Mouse (Mus musculus): ENCODE measurements around the gene Ccdc74a. TPM values are rescaled to one million over a fixed set of nuclear protein-coding genes. Genes with fewer than 3 reads are reported as not detected.

Ccdc74a gene
- polyA plus RNA-seq, 1 experiment: 1.5 TPM

GRCm38 (mm10) chr16:17616212-17616611, 30.1 kb upstream of the Ccdc74a start:
- peaks cover 16% of the 10 kb centered on the region for H3K79me2 ChIP-seq (ENCODE audit: control insufficient read depth, insufficient read depth)
- TF ChIP-seq MAX (IDR thresholded peaks at IDR 0.05; ENCODE audit: low read depth) (no peak), MYOD1 (IDR thresholded peaks at IDR 0.05; ENCODE audit: control insufficient read depth in 1 of 3, insufficient read length in 2 of 3, low read depth in 2 of 3) (no peak), POLR2AphosphoS2 (IDR thresholded peaks at IDR 0.05; ENCODE audit: insufficient read length, low read depth) (no peak), TCF12 (IDR thresholded peaks at IDR 0.05; ENCODE audit: insufficient read depth, poor library complexity, severe bottlenecking) (no peak), TCF3 (IDR thresholded peaks at IDR 0.05; ENCODE audit: insufficient read length, low read depth) (no peak), MYOG (IDR thresholded peaks at IDR 0.05; ENCODE audit: control insufficient read depth in 1 of 3, insufficient read depth in 1 of 3, insufficient read length in 2 of 3, low read depth in 2 of 3) (no peak), POLR2A (IDR thresholded peaks at IDR 0.05; ENCODE audit: insufficient read length, low read depth) (no peak), E2F4 (IDR thresholded peaks at IDR 0.05; ENCODE audit: insufficient read depth) (no peak), SRF (IDR thresholded peaks at IDR 0.05; ENCODE audit: control insufficient read depth, insufficient read length, low read depth) (no peak), USF1 (IDR thresholded peaks at IDR 0.05; ENCODE audit: low read depth) (no peak), REST (IDR thresholded peaks at IDR 0.05; ENCODE audit: insufficient read depth, insufficient read length) (no peak), CEBPB (IDR thresholded peaks at IDR 0.05; ENCODE audit: insufficient read depth, poor library complexity, severe bottlenecking) (no peak)
- no peaks in the 10 kb centered on the region for H3K36me3 ChIP-seq (ENCODE audit: control insufficient read depth, insufficient read depth)
- no peak overlapping the region for H3K4me3 ChIP-seq
- H3K4me2 ChIP-seq (ENCODE audit: low read depth): no peak overlapping the region
- no peaks in the 10 kb centered on the region for H3K27me3 ChIP-seq (ENCODE audit: control insufficient read depth, insufficient read depth, insufficient read length)
- H3ac ChIP-seq (ENCODE audit: control insufficient read depth, insufficient read length): no peak overlapping the region

- Histone ChIP-seq H3K79me2 (ENCODE audit: control insufficient read depth, insufficient read depth) (peaks cover 16% of the 10 kb centered on the region), H3ac (ENCODE audit: control insufficient read depth, insufficient read length) (no peak overlapping the region), H3K36me3 (ENCODE audit: control insufficient read depth, insufficient read depth) (no peaks in the 10 kb centered on the region), H3K4me3 (peak overlapping the region; percentile 59), H3K4me2 (ENCODE audit: low read depth) (no peak overlapping the region), H3K27me3 (ENCODE audit: control insufficient read depth, insufficient read depth, insufficient read length) (no peaks in the 10 kb centered on the region)
- TF ChIP-seq TCF3 (IDR thresholded peaks at IDR 0.05; ENCODE audit: insufficient read length, low read depth) (no peak), POLR2AphosphoS2 (IDR thresholded peaks at IDR 0.05; ENCODE audit: insufficient read length, low read depth) (no peak), TCF12 (IDR thresholded peaks at IDR 0.05; ENCODE audit: insufficient read depth, poor library complexity, severe bottlenecking) (no peak), REST (IDR thresholded peaks at IDR 0.05; ENCODE audit: insufficient read depth, insufficient read length) (no peak), SRF (IDR thresholded peaks at IDR 0.05; ENCODE audit: control insufficient read depth, insufficient read length, low read depth) (no peak)
Observed at GRCm38 (mm10) chr16:17617922-17618565, 28.2 kb upstream of the Ccdc74a start.

GRCm38 (mm10) chr16:17619198-17620105, 26.8 kb upstream of the Ccdc74a start, which contains the start of gene Smpd4:
Gene Smpd4, plus strand, starts transcription at chr16:17619354.
- no peaks in the 10 kb centered on the region for H3K27me3 ChIP-seq (ENCODE audit: control insufficient read depth, insufficient read depth, insufficient read length)
- peaks cover 16% of the 10 kb centered on the region for H3K79me2 ChIP-seq (ENCODE audit: control insufficient read depth, insufficient read depth)
- no peaks in the 10 kb centered on the region for H3K36me3 ChIP-seq (ENCODE audit: control insufficient read depth, insufficient read depth)
- H3K4me3 ChIP-seq: peak within 1 kb of the TSS; percentile 59
- peak within 1 kb of the TSS; percentile 92 for H3ac ChIP-seq (ENCODE audit: control insufficient read depth, insufficient read length)
- peak within 1 kb of the TSS; percentile 93 for H3K4me2 ChIP-seq (ENCODE audit: low read depth)
- peak; percentile 71 for TF ChIP-seq SRF (IDR thresholded peaks at IDR 0.05; ENCODE audit: control insufficient read depth, insufficient read length, low read depth)
- no peak for TF ChIP-seq USF1 (IDR thresholded peaks at IDR 0.05; ENCODE audit: low read depth)
- TF ChIP-seq MYOD1 (IDR thresholded peaks at IDR 0.05; ENCODE audit: control insufficient read depth in 1 of 3, insufficient read length in 2 of 3, low read depth in 2 of 3): peak in 1 of 3 experiments; percentile 11
- peak; percentile 87 for TF ChIP-seq E2F4 (IDR thresholded peaks at IDR 0.05; ENCODE audit: insufficient read depth)
- no peak for TF ChIP-seq TCF12 (IDR thresholded peaks at IDR 0.05; ENCODE audit: insufficient read depth, poor library complexity, severe bottlenecking)

GRCm38 (mm10) chr16:17621936-17622335, 24.3 kb upstream of the Ccdc74a start:
- no peak overlapping the region for H3ac ChIP-seq (ENCODE audit: control insufficient read depth, insufficient read length)
- no peak overlapping the region for H3K4me2 ChIP-seq (ENCODE audit: low read depth)
- no peaks in the 10 kb centered on the region for H3K27me3 ChIP-seq (ENCODE audit: control insufficient read depth, insufficient read depth, insufficient read length)
- no peak overlapping the region for H3K4me3 ChIP-seq
- H3K36me3 ChIP-seq (ENCODE audit: control insufficient read depth, insufficient read depth): no peaks in the 10 kb centered on the region
- H3K79me2 ChIP-seq (ENCODE audit: control insufficient read depth, insufficient read depth): peaks cover 16% of the 10 kb centered on the region
- TF ChIP-seq SRF (IDR thresholded peaks at IDR 0.05; ENCODE audit: control insufficient read depth, insufficient read length, low read depth): no peak
- TF ChIP-seq POLR2A (IDR thresholded peaks at IDR 0.05; ENCODE audit: insufficient read length, low read depth): no peak
- TF ChIP-seq MYOD1 (IDR thresholded peaks at IDR 0.05; ENCODE audit: control insufficient read depth in 1 of 3, insufficient read length in 2 of 3, low read depth in 2 of 3): no peak
- TF ChIP-seq E2F4 (IDR thresholded peaks at IDR 0.05; ENCODE audit: insufficient read depth): no peak
- no peak for TF ChIP-seq TCF3 (IDR thresholded peaks at IDR 0.05; ENCODE audit: insufficient read length, low read depth)
- TF ChIP-seq POLR2AphosphoS2 (IDR thresholded peaks at IDR 0.05; ENCODE audit: insufficient read length, low read depth): no peak
- TF ChIP-seq CEBPB (IDR thresholded peaks at IDR 0.05; ENCODE audit: insufficient read depth, poor library complexity, severe bottlenecking): no peak
- TF ChIP-seq TCF12 (IDR thresholded peaks at IDR 0.05; ENCODE audit: insufficient read depth, poor library complexity, severe bottlenecking): no peak

Data from myocyte (in vitro differentiated cells).